Mouse (Mus musculus) brain, embryonic 14.5 days (tissue): ENCODE data around the gene Cenpa.

Source experiments
- CTCF ChIP-seq: fragments of 200-500 bp; IDR thresholded peaks from 2 replicates; pipeline ENCODE4 v1.5.1; 2012; ENCODE audit warnings: inconsistent platforms, mild to moderate bottlenecking, moderate library complexity, borderline replicate concordance; ENCODE audit not compliant: insufficient read depth, insufficient read length; ENCODE audit errors: extremely low read depth
- POLR2A ChIP-seq: fragments of 200-500 bp; IDR thresholded peaks from 2 replicates; pipeline ENCODE4 v1.6.1; 2012; ENCODE audit warnings: mild to moderate bottlenecking, inconsistent platforms, borderline replicate concordance; ENCODE audit not compliant: poor library complexity, insufficient read depth, insufficient read length, severe bottlenecking; ENCODE audit errors: extremely low read depth

GRCm38 (mm10) chr5:30713691-30714090 is 47.1 kb downstream of the Cenpa start:
- TF ChIP-seq CTCF (no peak), POLR2A (no peak)
